Mouse (Mus musculus): Measurements from ENCODE around the gene Pkn2. TPM values are rescaled to one million over a fixed set of nuclear protein-coding genes. Genes with fewer than 3 reads are reported as not detected.

Gene Pkn2
- total RNA-seq (2021), result 10 to 100 TPM; 44.2 to 50.0 TPM
- long read RNA-seq, experiment 1, full-length matches to known transcripts, result 17 of 28 reads
- long read RNA-seq, experiment 1, partial matches to known transcripts, result 8 of 28 reads
- long read RNA-seq, experiment 1, other reads (novel, unspliced or antisense), result 3 of 28 reads
- long read RNA-seq, experiment 2, full-length matches to known transcripts, result 14 of 21 reads
- long read RNA-seq, experiment 2, partial matches to known transcripts, result 5 of 21 reads
- long read RNA-seq, experiment 2, other reads (novel, unspliced or antisense), result 2 of 21 reads

- DNase-seq (ENCODE audit: low spot score), result peak; percentile 99
Observed at GRCm38 (mm10) chr3:142881872-142882623, at the start of gene Pkn2. Pkn2 (minus strand) TSS chr3:142882004.

GRCm38 (mm10) chr3:142929906-142930305 lies 48.1 kb upstream of the Pkn2 start:
- DNase-seq (ENCODE audit: low spot score), result no peak

- no peak for DNase-seq (ENCODE audit: low spot score)
Observed at GRCm38 (mm10) chr3:142927311-142927710, 45.5 kb upstream of the Pkn2 start.

- no peak for DNase-seq (ENCODE audit: low spot score)
Observed at GRCm38 (mm10) chr3:142924831-142925348, 43.1 kb upstream of the Pkn2 start.

- no peak for DNase-seq (ENCODE audit: low spot score)
Observed at GRCm38 (mm10) chr3:142919070-142919469, 37.3 kb upstream of the Pkn2 start.

GRCm38 (mm10) chr3:142917760-142918439 lies 36.1 kb upstream of the Pkn2 start:
- no peak for DNase-seq (ENCODE audit: low spot score)

- no peak for DNase-seq (ENCODE audit: low spot score)
Observed at GRCm38 (mm10) chr3:142917171-142917570, 35.4 kb upstream of the Pkn2 start.

GRCm38 (mm10) chr3:142913295-142913694 lies 31.5 kb upstream of the Pkn2 start:
- DNase-seq (ENCODE audit: low spot score), result no peak

- DNase-seq (ENCODE audit: low spot score), result no peak
Observed at GRCm38 (mm10) chr3:142899683-142900082, 17.9 kb upstream of the Pkn2 start.

- DNase-seq (ENCODE audit: low spot score), result no peak
Observed at GRCm38 (mm10) chr3:142898949-142899396, 17.2 kb upstream of the Pkn2 start.

GRCm38 (mm10) chr3:142890442-142890841 lies 8.6 kb upstream of the Pkn2 start:
- no peak for DNase-seq (ENCODE audit: low spot score)

- no peak for DNase-seq (ENCODE audit: low spot score)
Observed at GRCm38 (mm10) chr3:142886963-142887362, 5.2 kb upstream of the Pkn2 start.

- no peak for DNase-seq (ENCODE audit: low spot score)
Observed at GRCm38 (mm10) chr3:142884594-142884993, 2.8 kb upstream of the Pkn2 start.

- DNase-seq (ENCODE audit: low spot score), result no peak
Observed at GRCm38 (mm10) chr3:142881589-142881871, 274 bp downstream of the Pkn2 start.

- DNase-seq (ENCODE audit: low spot score), result no peak
Observed at GRCm38 (mm10) chr3:142880790-142881588, 815 bp downstream of the Pkn2 start.

- DNase-seq (ENCODE audit: low spot score), result no peak
Observed at GRCm38 (mm10) chr3:142863236-142863635, 18.6 kb downstream of the Pkn2 start.

GRCm38 (mm10) chr3:142856832-142857231 lies 25.0 kb downstream of the Pkn2 start:
- peak; percentile 14 for DNase-seq (ENCODE audit: low spot score)

- DNase-seq (ENCODE audit: low spot score), result peak; percentile 27
Observed at GRCm38 (mm10) chr3:142855961-142856472, 25.8 kb downstream of the Pkn2 start.

- no peak for DNase-seq (ENCODE audit: low spot score)
Observed at GRCm38 (mm10) chr3:142852911-142853310, 28.9 kb downstream of the Pkn2 start.

- no peak for DNase-seq (ENCODE audit: low spot score)
Observed at GRCm38 (mm10) chr3:142851631-142852030, 30.2 kb downstream of the Pkn2 start.

GRCm38 (mm10) chr3:142839961-142840360 lies 41.8 kb downstream of the Pkn2 start:
- DNase-seq (ENCODE audit: low spot score), result no peak

Measured in gastrocnemius, adult 18-20 months (tissue).